Mouse (Mus musculus): ENCODE measurements around the gene Dcaf12l1. TPM values are rescaled to one million over a fixed set of nuclear protein-coding genes. Genes with fewer than 3 reads are reported as not detected.
"Not testable (repeated sequence)": the region's sequence is repeated elsewhere in the genome, so short reads cannot be mapped to it uniquely, and the experiment has no call there.

Gene Dcaf12l1
- polyA plus RNA-seq (2011; ENCODE audit: insufficient read depth, insufficient read length, low replicate concordance, missing spikeins): 0.47 and 0.57 TPM in 2 replicates

GRCm38 (mm10) chrX:44789761-44790411 lies at the start of gene Dcaf12l1:
Gene Dcaf12l1, minus strand, starts transcription at chrX:44790197.
- no peaks in the 10 kb centered on the region for H3K4me1 ChIP-seq (ENCODE audit: control insufficient read depth, insufficient read depth, low read length)
- 13% methylated on average over 43 of the region's 47 CpGs for WGBS

DNA sequence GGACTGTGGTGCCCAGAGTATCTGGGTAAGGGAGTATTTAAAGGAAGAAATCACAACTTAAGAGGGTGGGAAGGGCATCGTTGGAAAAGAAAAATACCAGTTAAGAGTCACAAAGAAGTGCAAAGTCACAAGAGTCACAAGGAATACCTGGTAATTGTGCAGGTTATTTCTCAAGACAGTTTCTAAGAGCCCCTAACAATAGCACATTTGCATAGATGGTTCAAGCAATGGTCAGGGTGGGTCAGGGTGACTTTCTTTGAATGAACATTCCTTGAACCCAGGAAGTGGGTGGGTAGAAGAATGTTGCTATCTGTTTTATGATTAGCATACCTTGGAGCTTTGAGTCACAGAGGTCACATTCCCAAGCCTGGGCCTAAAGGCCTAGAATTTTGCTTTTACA lies 19.4 kb upstream of the Dcaf12l1 start:
- not testable (repeated sequence) for H3K4me1 ChIP-seq (ENCODE audit: control insufficient read depth, insufficient read depth, low read length); H3K4me3 ChIP-seq (replicated peaks; ENCODE audit: control insufficient read depth, low read depth, low read length); H3K27ac ChIP-seq (ENCODE audit: control insufficient read depth, insufficient read depth, low read depth, low read length, poor library complexity)
- WGBS: 70% methylated on average over 1 of the region's 1 CpGs

More at GRCm38 (mm10) chrX:44789761-44790411, at the start of gene Dcaf12l1:
- TF ChIP-seq CTCF (IDR thresholded peaks at IDR 0.05; ENCODE audit: control insufficient read depth, insufficient read depth, low read length) (no peak), POLR2A (IDR thresholded peaks at IDR 0.05; ENCODE audit: borderline replicate concordance, control insufficient read depth, low read depth, low read length) (no peak)
- Histone ChIP-seq H3K27ac (ENCODE audit: control insufficient read depth, insufficient read depth, low read depth, low read length, poor library complexity) (no peak within 1 kb of the TSS), H3K4me3 (replicated peaks; ENCODE audit: control insufficient read depth, low read depth, low read length) (no peak within 1 kb of the TSS)

- Histone ChIP-seq H3K4me3 (replicated peaks; ENCODE audit: control insufficient read depth, low read depth, low read length) (no peak overlapping the region), H3K27ac (ENCODE audit: control insufficient read depth, insufficient read depth, low read depth, low read length, poor library complexity) (no peak overlapping the region), H3K4me1 (ENCODE audit: control insufficient read depth, insufficient read depth, low read length) (no peaks in the 10 kb centered on the region)
- TF ChIP-seq CTCF (IDR thresholded peaks at IDR 0.05; ENCODE audit: control insufficient read depth, insufficient read depth, low read length): no peak
- no peak for TF ChIP-seq POLR2A (IDR thresholded peaks at IDR 0.05; ENCODE audit: borderline replicate concordance, control insufficient read depth, low read depth, low read length)
- WGBS: 40% methylated on average over 35 of the region's 36 CpGs
Measured at GRCm38 (mm10) chrX:44789036-44789760, 799 bp downstream of the Dcaf12l1 start.

Measured in bone marrow, adult 2 months (tissue).